Mouse (Mus musculus) left cerebral cortex, adult 18-20 months (tissue): ENCODE measurements around the gene Cct2. TPM values are rescaled to one million over a fixed set of nuclear protein-coding genes. Genes with fewer than 3 reads are reported as not detected.

Experiments used
- DNase-seq, 2 experiments: peaks; one replicate each; pipeline ENCODE4 v3.0.0; 2021 to 2022; ENCODE audit warnings: low spot score in 2 of 2, mixed read lengths in 1 of 2
- total RNA-seq, 2 experiments: library from RNA; stranded (reverse); gene quantifications; 2 replicates each; pipeline ENCODE4 v1.2.3; 2021

The Cct2 gene
- total RNA-seq, 2 experiments from 2014 or later: 158 to 165 TPM

DNA sequence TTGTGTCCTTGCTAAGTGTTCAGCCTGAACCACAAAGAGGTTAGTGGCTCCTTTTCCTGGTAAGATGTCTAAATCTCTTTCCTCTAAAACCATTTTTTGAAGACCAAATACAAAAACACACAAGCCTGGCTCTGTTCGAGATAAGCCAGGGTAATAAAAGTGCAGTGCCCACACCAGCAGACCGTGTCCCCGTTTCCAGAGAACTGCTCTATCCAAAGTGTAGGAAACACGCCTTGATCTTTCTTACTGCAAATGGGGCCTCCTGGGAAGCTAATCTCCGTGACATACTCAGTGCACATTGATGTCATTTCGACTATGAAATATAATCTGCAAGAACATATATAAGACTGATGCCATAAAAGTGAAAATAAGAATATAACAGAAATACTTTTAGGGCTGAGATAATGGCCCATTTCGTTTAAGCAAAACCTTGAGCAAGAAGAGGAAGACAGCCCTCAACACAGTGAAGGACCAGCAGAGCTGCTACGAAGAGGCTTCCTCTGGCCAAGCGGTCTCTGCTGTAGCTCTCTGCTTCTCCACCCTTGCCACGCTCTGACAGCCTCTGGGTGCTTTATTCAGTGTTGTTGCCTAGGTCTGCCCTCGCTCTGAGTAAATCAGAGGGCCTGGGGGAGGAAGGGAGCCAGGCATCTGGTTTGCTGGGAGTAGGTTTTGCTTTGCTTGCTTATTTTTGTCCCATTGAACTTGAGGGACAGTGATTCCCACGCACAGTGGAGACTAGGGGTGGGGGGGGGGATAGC is 57.7 kb downstream of the Cct2 start:
- DNase-seq: no peak

DNA sequence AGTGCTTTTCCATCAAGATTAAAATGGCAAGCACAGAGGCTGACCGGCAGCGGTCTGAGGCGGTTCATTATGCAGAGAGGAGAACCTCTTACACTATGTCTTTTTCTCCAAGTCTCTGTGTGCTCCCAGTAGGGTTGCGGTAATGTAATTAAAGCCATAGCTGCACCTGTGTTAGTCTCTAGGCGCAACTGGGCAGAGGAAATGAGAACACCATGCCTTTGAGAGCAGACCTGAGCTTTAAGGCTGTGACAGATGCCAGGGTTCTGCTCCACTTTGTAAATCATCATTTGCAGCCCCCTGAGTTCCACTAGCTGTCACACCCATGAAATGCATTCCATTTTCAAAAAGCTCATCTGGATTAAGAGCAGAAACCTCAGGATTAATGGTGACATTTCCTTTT is 58.9 kb downstream of the Cct2 start:
- no peak for DNase-seq

Other genes starting within 250 kb of the Cct2 start
- gene Myrfl, start 166.9 kb downstream of the Cct2 start, total RNA-seq: under 1 TPM; 0.14 TPM
- gene Rab3ip, start 113.0 kb downstream of the Cct2 start, total RNA-seq: 10 to 100 TPM; 43.3 to 44.8 TPM
- not detected for gene Gm10271, start 91.2 kb downstream of the Cct2 start, total RNA-seq
- gene Best3, start 77.5 kb downstream of the Cct2 start, total RNA-seq: under 1 TPM; 0.19 to 0.26 TPM
- gene Lrrc10, start 18.5 kb downstream of the Cct2 start, total RNA-seq: not detected
- 10 to 100 TPM; 34.9 to 36.5 TPM for gene Frs2, start 84.7 kb upstream of the Cct2 start, total RNA-seq
- 10 to 100 TPM; 47.1 to 50.0 TPM for gene Yeats4, start 160.7 kb upstream of the Cct2 start, total RNA-seq
- not detected for gene 9530003J23Rik, start 174.9 kb upstream of the Cct2 start, total RNA-seq
- 10 to 100 TPM; 18.8 to 20.3 TPM for gene Lyz2, start 218.5 kb upstream of the Cct2 start, total RNA-seq
- 1 to 10 TPM; 1.7 to 2.2 TPM for gene Lyz1, start 229.1 kb upstream of the Cct2 start, total RNA-seq